Mouse (Mus musculus) intestine, postnatal 0 days (tissue): ENCODE data around the gene Agxt. TPM values are rescaled to one million over a fixed set of nuclear protein-coding genes. Genes with fewer than 3 reads are reported as not detected.

Source experiments
- ATAC-seq: fragments of 200-750 bp; cut with Nextera tagmentation; 2 replicates; pipeline ENCODE4 v1.8.0; 2017; ENCODE audit warnings: mild to moderate bottlenecking, moderate TSS enrichment, moderate library complexity
- H3K27ac ChIP-seq: fragments of 300-500 bp; sonication (generic); 2 replicates; pipeline ENCODE4 v1.5.1; 2014; ENCODE audit warnings: mild to moderate bottlenecking, low read depth, low read length, moderate library complexity
- H3K27me3 ChIP-seq: fragments of 300-500 bp; sonication (generic); replicated peaks from 2 replicates; pipeline ENCODE4 v1.6.1; 2014; ENCODE audit warnings: low read length, mixed read lengths; ENCODE audit not compliant: control insufficient read depth, insufficient read depth
- H3K36me3 ChIP-seq: fragments of 300-500 bp; sonication (generic); 2 replicates; pipeline ENCODE4 v1.6.1; 2014; ENCODE audit warnings: mild to moderate bottlenecking, moderate library complexity; ENCODE audit not compliant: control insufficient read depth, insufficient read depth
- H3K4me1 ChIP-seq: fragments of 300-500 bp; sonication (generic); replicated peaks from 2 replicates; pipeline ENCODE4 v1.6.1; 2014; ENCODE audit warnings: antibody characterized with exemption, low read length, mixed read lengths; ENCODE audit not compliant: control insufficient read depth, insufficient read depth
- H3K4me2 ChIP-seq: fragments of 300-500 bp; sonication (generic); replicated peaks from 2 replicates; pipeline ENCODE4 v1.6.1; 2014; ENCODE audit warnings: low read depth, mild to moderate bottlenecking, moderate library complexity
- H3K4me3 ChIP-seq: fragments of 300-500 bp; sonication (generic); 2 replicates; pipeline ENCODE4 v1.5.1; 2014; ENCODE audit warnings: low read depth, low read length
- H3K9ac ChIP-seq: fragments of 300-500 bp; sonication (generic); 2 replicates; pipeline ENCODE4 v1.6.1; 2014; ENCODE audit warnings: mild to moderate bottlenecking, low read depth, low read length
- H3K9me3 ChIP-seq: fragments of 300-500 bp; sonication (generic); 2 replicates; pipeline ENCODE4 v1.6.1; 2016; ENCODE audit warnings: mixed run types; ENCODE audit not compliant: control insufficient read depth
- CTCF ChIP-seq: sonication (generic); IDR thresholded peaks from 2 replicates; pipeline ENCODE4 v1.5.1; 2016; ENCODE audit warnings: low read depth, mild to moderate bottlenecking, control low read depth, antibody characterized with exemption, moderate library complexity
- WGBS: fragments of 180-500 bp; shearing (Covaris S2); extraction: QIAGEN DNeasy Blood & Tissue Kit; methylation state at CpG from one replicate; pipeline ENCODE4 v1.1.7; 2014; 5-methylcytosine and 5-hydroxymethylcytosine counted together
- polyA plus RNA-seq: library from polyadenylated mRNA; unstranded; fragments of >200 nt; fragmentation: Nextera tagmentation; extraction: Ambion mirVana; gene quantifications from 2 replicates; pipeline ENCODE4 v1.2.1, GENCODE M21; 2015

The Agxt gene
- polyA plus RNA-seq, 1 experiment from 2014 or later = 3.5 TPM

GRCm38 (mm10) chr1:93182281-93182680 lies 47.2 kb downstream of the Agxt start:
- TF ChIP-seq CTCF = no peak
- ATAC-seq = no peak
- no peaks in the 10 kb centered on the region for H3K36me3 ChIP-seq
- H3K4me1 ChIP-seq = no peaks in the 10 kb centered on the region
- no peak overlapping the region for H3K4me2 ChIP-seq
- WGBS = 84% methylated on average over 7 of the region's 7 CpGs
- no peaks in the 10 kb centered on the region for H3K27me3 ChIP-seq
- no peak overlapping the region for H3K27ac ChIP-seq
- H3K9me3 ChIP-seq = no peaks in the 10 kb centered on the region
- H3K4me3 ChIP-seq = no peak overlapping the region
- H3K9ac ChIP-seq = no peak overlapping the region

GRCm38 (mm10) chr1:93184071-93184828 lies 49.2 kb downstream of the Agxt start:
- WGBS = 81% methylated on average over 14 of the region's 14 CpGs
- TF ChIP-seq CTCF = no peak
- Histone ChIP-seq H3K9me3 (no peaks in the 10 kb centered on the region), H3K4me2 (no peak overlapping the region), H3K4me1 (no peaks in the 10 kb centered on the region), H3K27me3 (no peaks in the 10 kb centered on the region), H3K4me3 (no peak overlapping the region), H3K9ac (no peak overlapping the region), H3K36me3 (no peaks in the 10 kb centered on the region), H3K27ac (no peak overlapping the region)
- no peak for ATAC-seq

GRCm38 (mm10) chr1:93190726-93191305 lies 55.8 kb downstream of the Agxt start:
- TF ChIP-seq CTCF = no peak
- no peak for ATAC-seq
- H3K27ac ChIP-seq = no peak overlapping the region
- H3K27me3 ChIP-seq = peaks cover 3% of the 10 kb centered on the region; the same call in 1 of the 2 replicates
- H3K36me3 ChIP-seq = no peaks in the 10 kb centered on the region
- H3K4me2 ChIP-seq = no peak overlapping the region
- WGBS = 17% methylated on average over 11 of the region's 17 CpGs
- no peak overlapping the region for H3K4me3 ChIP-seq
- H3K4me1 ChIP-seq = no peaks in the 10 kb centered on the region
- H3K9ac ChIP-seq = no peak overlapping the region
- no peaks in the 10 kb centered on the region for H3K9me3 ChIP-seq

- no peak overlapping the region for H3K4me2 ChIP-seq
- H3K27ac ChIP-seq = no peak overlapping the region
- H3K27me3 ChIP-seq = peaks cover 3% of the 10 kb centered on the region; the same call in 1 of the 2 replicates
- no peaks in the 10 kb centered on the region for H3K4me1 ChIP-seq
- no peaks in the 10 kb centered on the region for H3K36me3 ChIP-seq
- H3K9ac ChIP-seq = no peak overlapping the region
- no peak for TF ChIP-seq CTCF
- H3K9me3 ChIP-seq = no peaks in the 10 kb centered on the region
- 87% methylated on average over 3 of the region's 3 CpGs for WGBS
- no peak for ATAC-seq
- H3K4me3 ChIP-seq = no peak overlapping the region
These were observed 59.9 kb downstream of the Agxt start for GRCm38 (mm10) chr1:93194961-93195360.

Other genes with a start within 250 kb of the Agxt start
- 0.12 TPM in 1 of 2 replicates, not detected in the other for gene Ankmy1, start 232.3 kb upstream of the Agxt start, polyA plus RNA-seq
- 18.8 and 19.2 TPM in 2 replicates for gene Dusp28, start 228.3 kb upstream of the Agxt start, polyA plus RNA-seq
- 75.0 and 87.9 TPM in 2 replicates for gene Rnpepl1, start 224.5 kb upstream of the Agxt start, polyA plus RNA-seq
- 31.6 and 34.4 TPM in 2 replicates for gene Capn10, start 200.9 kb upstream of the Agxt start, polyA plus RNA-seq
- 4.7 and 4.8 TPM in 2 replicates for gene Gpr35, start 184.4 kb upstream of the Agxt start, polyA plus RNA-seq
- 0.13 and 0.17 TPM in 2 replicates for gene Aqp12, start 128.9 kb upstream of the Agxt start, polyA plus RNA-seq
- gene Kif1a, start 33.3 kb upstream of the Agxt start, polyA plus RNA-seq = 7.7 and 8.3 TPM in 2 replicates
- gene 2310007B03Rik, start 25.7 kb downstream of the Agxt start, polyA plus RNA-seq = 22.5 and 24.3 TPM in 2 replicates
- 0.04 TPM in 1 of 2 replicates, not detected in the other for gene Crocc2, start 33.5 kb downstream of the Agxt start, polyA plus RNA-seq
- 0.81 and 1.0 TPM in 2 replicates for gene Sned1, start 100.6 kb downstream of the Agxt start, polyA plus RNA-seq
- gene Mterf4, start 170.7 kb downstream of the Agxt start, polyA plus RNA-seq = 7.7 and 9.1 TPM in 2 replicates
- 32.9 and 33.0 TPM in 2 replicates for gene Ppp1r7, start 207.6 kb downstream of the Agxt start, polyA plus RNA-seq
- gene Pask, start 208.2 kb downstream of the Agxt start, polyA plus RNA-seq = 2.1 and 2.2 TPM in 2 replicates
- 1.7 TPM in 2 replicates for gene Ano7, start 238.7 kb downstream of the Agxt start, polyA plus RNA-seq